Mouse (Mus musculus) spleen, adult 12 weeks (tissue): ENCODE measurements around the gene Ppl.

Experiments used
- DNase-seq: peaks from one replicate; pipeline ENCODE4 v3.0.0; 2022; ENCODE audit warnings: low spot score

Ppl gene

GRCm38 (mm10) chr16:5132401-5132801, at the start of gene Ppl:
Gene Ppl, minus strand, starts transcription at chr16:5132421.
- DNase-seq: no peak

DNA sequence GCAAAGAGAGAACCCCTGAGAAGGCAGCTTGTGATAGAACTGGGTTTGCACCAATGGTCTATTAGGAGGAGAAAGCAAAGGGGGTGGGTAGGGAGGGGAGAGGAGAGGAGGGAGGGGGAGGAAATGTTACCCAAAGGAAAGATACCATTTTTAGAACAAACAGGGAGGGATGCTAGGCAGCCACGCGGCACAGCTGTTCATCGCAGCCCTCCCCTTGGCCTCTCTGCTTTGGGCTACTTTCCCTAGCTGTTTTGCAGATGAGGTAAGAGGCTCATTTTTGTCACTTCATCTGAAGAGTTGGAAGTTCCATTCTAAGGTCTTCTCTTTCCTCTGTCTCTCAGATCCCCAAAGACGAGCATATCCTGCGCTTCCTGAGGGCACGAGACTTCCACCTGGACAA, 40.4 kb upstream of the Ppl start:
- DNase-seq: no peak

DNA sequence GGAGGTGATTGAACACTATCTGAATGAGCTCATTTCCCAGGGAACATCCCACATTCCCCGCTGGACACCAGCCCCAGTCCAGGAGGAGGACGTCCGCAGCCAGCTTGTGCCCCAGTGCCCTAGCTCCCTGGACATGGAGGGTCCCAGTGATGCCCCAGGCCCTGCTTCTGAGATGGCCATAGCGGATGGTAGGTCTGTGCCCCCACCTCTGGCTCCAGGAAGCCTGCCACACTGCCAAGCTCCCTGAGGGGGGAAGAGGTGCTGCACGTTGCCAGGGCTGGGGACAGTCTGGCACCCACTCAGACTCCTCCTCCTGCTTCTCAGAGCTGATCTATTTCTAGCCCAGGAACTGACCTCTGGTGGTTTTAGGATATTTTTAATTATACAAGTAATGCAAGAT, 36.6 kb upstream of the Ppl start:
- DNase-seq: no peak

- DNase-seq: no peak
Measured at GRCm38 (mm10) chr16:5168038-5168437, 35.8 kb upstream of the Ppl start.

DNA sequence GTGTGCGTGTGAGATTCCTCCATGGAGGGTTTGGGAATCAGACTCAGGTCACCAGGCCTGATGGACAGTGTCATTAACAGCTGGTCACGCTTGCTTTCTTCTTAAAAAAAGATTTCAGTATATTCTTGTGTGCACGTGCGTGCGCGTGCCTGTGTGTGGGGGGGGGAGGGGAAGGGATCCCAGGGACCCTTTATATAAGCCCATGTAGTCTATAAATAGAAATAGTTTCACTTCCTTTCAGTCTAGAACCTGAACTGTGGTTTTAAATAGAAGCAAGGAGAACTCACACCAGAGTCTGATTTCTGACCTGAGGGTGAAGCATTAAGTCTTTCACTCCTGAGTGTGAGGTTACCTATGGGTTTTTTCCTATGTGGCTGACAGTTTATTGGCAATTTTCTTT, 32.1 kb upstream of the Ppl start:
- no peak for DNase-seq

DNA sequence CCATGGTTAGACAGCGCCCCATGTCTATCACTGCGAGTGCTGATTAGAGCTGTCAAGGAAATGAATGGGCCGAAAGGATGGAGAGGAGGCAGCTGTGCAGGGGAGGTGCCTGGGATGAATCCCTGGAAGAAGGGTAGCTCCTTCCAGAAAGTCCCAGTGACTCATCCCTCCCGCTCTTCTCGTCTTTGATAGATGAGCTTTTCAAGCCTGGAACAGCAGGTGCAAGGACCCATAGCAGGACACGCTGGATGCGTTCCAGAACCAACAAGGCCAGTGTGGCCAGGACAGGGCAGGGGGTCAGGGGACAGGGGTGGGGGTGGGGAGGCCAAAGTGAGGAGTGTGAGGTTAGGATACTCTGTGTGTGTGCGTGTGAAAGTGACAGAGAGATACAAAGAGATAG, 27.0 kb upstream of the Ppl start:
- no peak for DNase-seq

- no peak for DNase-seq
Measured at GRCm38 (mm10) chr16:5157113-5157512, 24.9 kb upstream of the Ppl start.

GRCm38 (mm10) chr16:5156495-5156894, 24.3 kb upstream of the Ppl start:
- no peak for DNase-seq

- DNase-seq: no peak
Measured at GRCm38 (mm10) chr16:5155014-5155413, 22.8 kb upstream of the Ppl start.

- DNase-seq: no peak
Measured at GRCm38 (mm10) chr16:5153299-5154026, 21.2 kb upstream of the Ppl start.

GRCm38 (mm10) chr16:5150544-5150943, 18.3 kb upstream of the Ppl start:
- DNase-seq: no peak

- DNase-seq: no peak
Measured at GRCm38 (mm10) chr16:5147037-5147385, 14.8 kb upstream of the Ppl start, which contains the start of gene Sec14l5. Gene Sec14l5, plus strand, starts transcription at chr16:5147109.

DNA sequence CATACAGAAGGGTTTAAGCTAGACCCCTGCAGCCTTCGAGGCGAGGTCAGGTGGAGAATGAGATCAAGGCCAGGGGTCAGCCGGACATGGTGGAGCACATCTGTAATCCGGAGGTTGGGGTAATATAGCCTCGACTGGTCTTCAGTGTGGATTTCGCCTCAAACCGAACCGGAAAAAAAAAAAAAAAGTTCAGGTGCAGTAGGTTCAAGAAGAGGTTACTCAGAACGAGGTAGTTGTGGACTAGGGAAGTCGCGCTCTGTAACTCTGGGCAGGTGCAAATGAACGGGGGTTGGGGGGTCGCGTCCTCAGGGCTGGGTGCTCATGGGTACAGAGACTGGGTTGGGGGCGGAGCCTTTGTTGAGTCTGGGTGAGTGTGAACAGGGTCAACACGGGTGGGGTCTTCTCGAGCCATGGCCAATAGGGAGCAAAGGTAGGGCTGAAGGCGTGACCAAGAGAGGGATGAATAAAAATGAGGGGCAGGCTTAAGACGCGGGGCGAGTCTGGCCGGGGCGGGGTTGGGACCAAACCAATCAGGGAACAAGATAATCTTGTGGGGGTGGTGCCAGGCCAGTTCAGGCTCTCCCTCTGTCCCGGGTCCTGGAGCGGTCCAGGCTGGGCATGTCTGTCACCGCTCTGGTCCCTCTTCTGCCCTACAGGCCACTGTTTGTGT, 14.3 kb upstream of the Ppl start:
- peak; percentile 13 for DNase-seq

- peak; percentile 34 for DNase-seq
Measured at GRCm38 (mm10) chr16:5145570-5145969, 13.3 kb upstream of the Ppl start.

GRCm38 (mm10) chr16:5139741-5140140, 7.5 kb upstream of the Ppl start:
- no peak for DNase-seq

DNA sequence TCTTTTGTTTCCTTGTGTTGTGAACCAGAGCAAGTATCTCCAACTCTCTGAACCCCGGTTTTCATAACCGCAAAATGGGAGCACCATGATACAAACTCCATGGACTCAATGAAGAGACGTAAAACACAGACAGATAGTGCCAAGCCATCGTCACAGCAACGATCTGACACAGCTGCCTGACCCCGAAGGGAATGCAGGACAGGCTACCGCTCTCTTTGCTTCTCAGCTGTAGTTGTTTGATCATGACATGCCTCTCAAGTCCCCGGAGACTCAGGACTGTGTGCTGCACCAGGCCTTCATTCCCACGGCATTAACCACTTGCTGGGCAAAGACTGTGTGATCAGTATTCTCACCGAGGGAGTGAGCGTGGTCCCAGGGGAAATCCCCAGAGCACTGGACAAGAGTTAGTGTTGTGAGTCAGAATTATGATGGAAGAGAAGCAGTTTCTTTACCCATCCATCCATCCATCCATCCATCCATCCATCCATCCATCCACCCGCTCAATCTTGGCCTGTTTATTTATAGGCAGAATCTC, 4.9 kb upstream of the Ppl start:
- no peak for DNase-seq

DNA sequence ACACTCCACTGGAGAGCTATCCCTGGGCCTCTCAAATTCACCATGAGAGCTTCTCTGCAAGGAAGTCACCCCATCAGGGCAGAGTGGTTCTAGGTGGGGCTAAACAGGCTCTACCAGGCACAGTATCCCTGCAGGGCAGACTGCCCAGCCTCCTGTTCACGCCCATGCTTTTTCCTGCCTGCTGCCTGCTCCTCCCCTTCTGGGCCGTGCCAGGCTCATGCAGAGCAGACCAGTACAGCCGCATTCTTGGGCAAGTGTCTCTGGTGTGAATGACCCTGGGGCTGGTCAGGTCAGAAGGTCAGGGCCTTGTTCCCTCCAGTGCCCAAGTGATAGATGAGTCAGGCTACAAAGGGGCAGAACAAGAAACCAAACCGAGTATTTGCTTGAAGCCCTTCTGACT, 4.3 kb upstream of the Ppl start:
- DNase-seq: no peak

GRCm38 (mm10) chr16:5135551-5136261, 3.5 kb upstream of the Ppl start:
- DNase-seq: no peak

DNA sequence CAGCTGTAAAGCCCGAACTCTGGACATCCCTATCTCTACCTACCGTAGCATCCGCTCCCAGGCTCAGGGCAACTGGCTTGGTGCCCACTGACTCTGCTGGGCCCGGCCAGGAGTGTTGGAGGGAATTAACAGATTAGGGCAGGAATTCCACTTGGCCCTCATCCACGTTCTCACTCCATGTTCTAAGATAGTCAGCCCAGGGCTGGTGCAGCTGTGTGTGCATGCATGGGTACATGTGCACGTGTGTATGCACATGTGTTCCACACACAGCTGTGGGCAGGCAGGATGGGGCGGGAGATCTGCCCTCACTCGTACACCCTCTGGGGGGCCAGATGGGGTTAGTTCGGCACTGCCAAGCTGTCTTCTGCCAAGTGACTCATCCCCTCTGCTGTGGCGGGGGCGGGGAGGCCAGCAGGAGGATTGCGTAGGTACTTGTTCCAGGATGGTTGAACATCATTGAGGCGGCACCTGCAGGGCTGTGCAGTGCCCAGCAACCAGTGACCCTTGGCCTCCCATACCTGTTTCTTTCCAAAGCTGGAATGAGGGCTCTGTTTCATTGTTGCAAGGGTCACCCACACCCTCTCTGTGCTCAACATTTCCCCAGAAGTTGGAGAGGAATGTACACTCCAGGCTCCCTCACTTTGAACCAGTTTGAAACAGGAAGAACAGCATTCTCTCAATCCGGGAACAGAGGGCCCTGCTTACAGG, 2.6 kb upstream of the Ppl start:
- no peak for DNase-seq

- DNase-seq: no peak
Measured at GRCm38 (mm10) chr16:5131251-5131922, 834 bp downstream of the Ppl start.

DNA sequence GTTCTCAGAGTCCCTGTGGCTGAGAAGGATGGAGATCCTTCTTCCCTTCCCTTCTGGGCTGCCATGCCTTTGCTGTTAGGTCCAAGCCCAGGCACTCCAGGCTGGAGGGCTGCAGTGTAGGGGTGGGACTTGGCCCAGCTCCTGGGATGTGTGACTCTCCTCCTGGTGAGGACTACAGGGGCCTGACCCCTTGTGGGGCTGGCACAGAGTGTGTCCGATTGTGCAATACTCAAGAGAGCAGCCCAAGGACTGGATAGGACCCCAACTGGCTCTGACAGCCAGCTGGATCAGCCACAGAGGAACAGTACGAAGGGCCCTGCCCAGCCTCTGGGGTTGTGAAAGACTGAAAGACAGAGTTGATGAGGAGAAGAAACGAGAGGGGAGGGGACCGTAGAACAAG, 1.5 kb downstream of the Ppl start:
- no peak for DNase-seq

- DNase-seq: no peak
Measured at GRCm38 (mm10) chr16:5130196-5130595, 2.0 kb downstream of the Ppl start.
